In genomic region chr7:30281522-30281921, GRCm38 (mm10) we compare ENCODE assay signal across 9 mouse cellular contexts. TPM values are rescaled to one million over a fixed set of nuclear protein-coding genes. Genes with fewer than 3 reads are reported as not detected.
DNase-seq lines count a peak whose midpoint lies in the region; ATAC-seq and TF ChIP-seq lines count a peak whose summit lies in the region.
"Had no signal": no experiment of that assay in that cellular context is flagged by ENCODE, and none has a peak within 500 bp of the region (broad histone marks: within the 10 kb centered on the region; RNA-seq: fewer than 3 reads in every experiment).

No protein-coding gene starts in this region.

- no peaks in the 10 kb centered on the region for H3K27me3 ChIP-seq in heart, embryonic 12.5 days (replicated peaks)
- no peaks in the 10 kb centered on the region for H3K27me3 ChIP-seq in lung, embryonic 14.5 days (ENCODE audit: insufficient read depth, low read length)
- H3K27me3 ChIP-seq in forebrain, embryonic 15.5 days, result no peaks in the 10 kb centered on the region
- no peaks in the 10 kb centered on the region for H3K27me3 ChIP-seq in myocyte (ENCODE audit: control insufficient read depth, insufficient read depth, insufficient read length)

- H3K4me2 ChIP-seq in heart, embryonic 12.5 days, result 0 out of 2 replicates have a peak overlapping the region, but pooled peaks have one; percentile 84
- H3K4me2 ChIP-seq in lung, embryonic 14.5 days, result peak overlapping the region; percentile 94
- peak overlapping the region; percentile 81; the same call in 1 of the 2 replicates for H3K4me2 ChIP-seq in forebrain, embryonic 15.5 days (replicated peaks)
- H3K4me2 ChIP-seq in myocyte (ENCODE audit: low read depth), result peak overlapping the region; percentile 91

- no peak overlapping the region for H3ac ChIP-seq in myocyte (ENCODE audit: control insufficient read depth, insufficient read length)

- no peak overlapping the region for H3K27ac ChIP-seq in heart, embryonic 12.5 days (ENCODE audit: poor library complexity, severe bottlenecking)
- H3K27ac ChIP-seq in lung, embryonic 14.5 days (ENCODE audit: low read depth), result peak overlapping the region; percentile 99; the same call in 1 of the 2 replicates
- no peak overlapping the region; the same call in 1 of the 2 replicates for H3K27ac ChIP-seq in forebrain, embryonic 15.5 days (replicated peaks)

- no peaks in the 10 kb centered on the region for H3K9me3 ChIP-seq in heart, embryonic 12.5 days (replicated peaks)
- no peaks in the 10 kb centered on the region for H3K9me3 ChIP-seq in lung, embryonic 14.5 days (ENCODE audit: low read depth, low read length)
- H3K9me3 ChIP-seq in forebrain, embryonic 15.5 days, result no peaks in the 10 kb centered on the region

- TF ChIP-seq CTCF in lung, embryonic 14.5 days (IDR thresholded peaks at IDR 0.05; ENCODE audit: low read depth), result no peak

- 72% methylated on average over 4 of the region's 4 CpGs for WGBS in heart, embryonic 12.5 days
- WGBS in lung, embryonic 14.5 days, result 48% methylated on average over 4 of the region's 4 CpGs
- WGBS in forebrain, embryonic 15.5 days, result 77% methylated on average over 4 of the region's 4 CpGs

- H3K4me3 ChIP-seq in heart, embryonic 12.5 days, result no peak overlapping the region
- no peak overlapping the region; the same call in 1 of the 2 replicates for H3K4me3 ChIP-seq in lung, embryonic 14.5 days (ENCODE audit: low read depth, low read length)
- H3K4me3 ChIP-seq in forebrain, embryonic 15.5 days, result peak overlapping the region; percentile 71; the same call in 1 of the 2 replicates
- H3K4me3 ChIP-seq in myocyte, result peak overlapping the region; percentile 36

- DNase-seq in heart, postnatal 36 days, result no peak
- DNase-seq in lung, embryonic 14.5 days, result no peak
- DNase-seq in lung, postnatal 4 days, result no peak
- no peak for DNase-seq in embryo, embryonic 11 days

- H3K79me2 ChIP-seq in myocyte (ENCODE audit: control insufficient read depth, insufficient read depth), result no peaks in the 10 kb centered on the region

- TF ChIP-seq POLR2A in myocyte (IDR thresholded peaks at IDR 0.05; ENCODE audit: insufficient read length, low read depth), result no peak

- peaks cover 10% of the 10 kb centered on the region for H3K4me1 ChIP-seq in heart, embryonic 12.5 days (replicated peaks)
- H3K4me1 ChIP-seq in lung, embryonic 14.5 days (ENCODE audit: insufficient read depth), result peaks cover 4% of the 10 kb centered on the region; the same call in 1 of the 2 replicates
- H3K4me1 ChIP-seq in forebrain, embryonic 15.5 days, result peaks cover 18% of the 10 kb centered on the region

- intact Hi-C loops in heart, postnatal 36 days (cut with DNase I), result loop anchor here (5.0 kb wide), 1 partner anchor 114 kb away; the partner anchor contains the start of gene Zfp146

- ATAC-seq in heart, embryonic 12.5 days (ENCODE audit: insufficient number of reproducible peaks, low FRiP score), result no peak
- no peak for ATAC-seq in lung, embryonic 14.5 days (ENCODE audit: insufficient read depth)
- no peak for ATAC-seq in forebrain, embryonic 15.5 days (replicated peaks)

- no peak overlapping the region for H3K9ac ChIP-seq in heart, embryonic 12.5 days
- no peak overlapping the region for H3K9ac ChIP-seq in lung, embryonic 14.5 days
- H3K9ac ChIP-seq in forebrain, embryonic 15.5 days (replicated peaks), result no peak overlapping the region

- H3K36me3 ChIP-seq in heart, embryonic 12.5 days, result no peaks in the 10 kb centered on the region
- no peaks in the 10 kb centered on the region for H3K36me3 ChIP-seq in lung, embryonic 14.5 days (ENCODE audit: insufficient read depth)
- no peaks in the 10 kb centered on the region for H3K36me3 ChIP-seq in forebrain, embryonic 15.5 days
- H3K36me3 ChIP-seq in myocyte (ENCODE audit: control insufficient read depth, insufficient read depth), result no peaks in the 10 kb centered on the region

TF ChIP-seq in myocyte, 11 proteins besides CTCF, POLR2A, EP300 and RAD21:
- TF ChIP-seq MAX (IDR thresholded peaks at IDR 0.05; ENCODE audit: low read depth) (no peak), TCF3 (IDR thresholded peaks at IDR 0.05; ENCODE audit: insufficient read length, low read depth) (no peak), USF1 (IDR thresholded peaks at IDR 0.05; ENCODE audit: low read depth) (no peak), MYOD1 (IDR thresholded peaks at IDR 0.05; ENCODE audit: control insufficient read depth in 1 of 3, insufficient read length in 2 of 3, low read depth in 2 of 3) (no peak), TCF12 (IDR thresholded peaks at IDR 0.05; ENCODE audit: insufficient read depth, poor library complexity, severe bottlenecking) (no peak), POLR2AphosphoS2 (IDR thresholded peaks at IDR 0.05; ENCODE audit: insufficient read length, low read depth) (no peak), CEBPB (IDR thresholded peaks at IDR 0.05; ENCODE audit: insufficient read depth, poor library complexity, severe bottlenecking) (no peak), REST (IDR thresholded peaks at IDR 0.05; ENCODE audit: insufficient read depth, insufficient read length) (no peak), MYOG (IDR thresholded peaks at IDR 0.05; ENCODE audit: control insufficient read depth in 1 of 3, insufficient read depth in 1 of 3, insufficient read length in 2 of 3, low read depth in 2 of 3) (no peak), E2F4 (IDR thresholded peaks at IDR 0.05; ENCODE audit: insufficient read depth) (no peak), SRF (IDR thresholded peaks at IDR 0.05; ENCODE audit: control insufficient read depth, insufficient read length, low read depth) (no peak)

RNA-seq across cellular contexts. Expression of gene Wdr62, which starts 1.3 kb away (rescaled TPM):
- 9.3 and 9.9 TPM in 2 replicates for polyA plus RNA-seq in heart, embryonic 12.5 days (2016; fragmentation: Nextera tagmentation; extraction: Ambion mirVana)
- total RNA-seq in heart, postnatal 36 days (2021), result 1 to 10 TPM; 1.5 to 1.9 TPM
- polyA plus RNA-seq in lung, embryonic 14.5 days (2014; fragmentation: Nextera tagmentation; extraction: Ambion mirVana), result 16.3 and 17.1 TPM in 2 replicates
- 7.3 and 8.8 TPM in 2 replicates for polyA plus RNA-seq in forebrain, embryonic 15.5 days (2015; fragmentation: Nextera tagmentation; extraction: Ambion mirVana)
- polyA plus RNA-seq in myocyte (2012; fragmentation: generic; extraction: Trizol), result 5.0 TPM

RNA-seq across cellular contexts. Expression of gene Thap8, which starts 1.6 kb away (rescaled TPM):
- polyA plus RNA-seq in heart, embryonic 12.5 days (2016; fragmentation: Nextera tagmentation; extraction: Ambion mirVana), result 0.27 and 0.32 TPM in 2 replicates
- total RNA-seq in heart, postnatal 36 days (2021), result under 1 TPM; 0.22 to 0.35 TPM
- 0.26 and 0.30 TPM in 2 replicates for polyA plus RNA-seq in lung, embryonic 14.5 days (2014; fragmentation: Nextera tagmentation; extraction: Ambion mirVana)
- 0.66 and 1.1 TPM in 2 replicates for polyA plus RNA-seq in forebrain, embryonic 15.5 days (2015; fragmentation: Nextera tagmentation; extraction: Ambion mirVana)
- polyA plus RNA-seq in myocyte (2012; fragmentation: generic; extraction: Trizol), result 0.02 TPM
- total RNA-seq: common myeloid progenitor, adult 5-6 weeks; gastrocnemius, adult 18-20 months had no signal

RNA-seq across cellular contexts. Expression of gene Clip3, which starts 10.0 kb away (rescaled TPM):
- polyA plus RNA-seq in heart, embryonic 12.5 days (2016; fragmentation: Nextera tagmentation; extraction: Ambion mirVana), result 17.2 and 20.2 TPM in 2 replicates
- total RNA-seq in heart, postnatal 36 days (2021), result 10 to 100 TPM in 1 of 2 experiments, 1 to 10 TPM in 1; 6.0 to 11.4 TPM
- 31.1 and 41.9 TPM in 2 replicates for polyA plus RNA-seq in lung, embryonic 14.5 days (2014; fragmentation: Nextera tagmentation; extraction: Ambion mirVana)
- polyA plus RNA-seq in forebrain, embryonic 15.5 days (2015; fragmentation: Nextera tagmentation; extraction: Ambion mirVana), result 117 and 120 TPM in 2 replicates
- 19.4 TPM for polyA plus RNA-seq in myocyte (2012; fragmentation: generic; extraction: Trizol)
- total RNA-seq: common myeloid progenitor, adult 5-6 weeks had no signal

RNA-seq across cellular contexts. Expression of gene Alkbh6, which starts 27.0 kb away (rescaled TPM):
- 56.8 and 59.0 TPM in 2 replicates for polyA plus RNA-seq in heart, embryonic 12.5 days (2016; fragmentation: Nextera tagmentation; extraction: Ambion mirVana)
- 10 to 100 TPM; 22.0 to 23.0 TPM for total RNA-seq in heart, postnatal 36 days (2021)
- 72.1 and 73.1 TPM in 2 replicates for polyA plus RNA-seq in lung, embryonic 14.5 days (2014; fragmentation: Nextera tagmentation; extraction: Ambion mirVana)
- polyA plus RNA-seq in forebrain, embryonic 15.5 days (2015; fragmentation: Nextera tagmentation; extraction: Ambion mirVana), result 99.6 and 102 TPM in 2 replicates
- 33.9 TPM for polyA plus RNA-seq in myocyte (2012; fragmentation: generic; extraction: Trizol)

RNA-seq across cellular contexts. Expression of gene Syne4, which starts 33.1 kb away (rescaled TPM):
- polyA plus RNA-seq in heart, embryonic 12.5 days (2016; fragmentation: Nextera tagmentation; extraction: Ambion mirVana), result 18.4 and 19.5 TPM in 2 replicates
- total RNA-seq in heart, postnatal 36 days (2021), result 1 to 10 TPM in 1 of 2 experiments, under 1 TPM in 1; 0.81 to 1.3 TPM
- 21.9 and 23.2 TPM in 2 replicates for polyA plus RNA-seq in lung, embryonic 14.5 days (2014; fragmentation: Nextera tagmentation; extraction: Ambion mirVana)
- polyA plus RNA-seq in forebrain, embryonic 15.5 days (2015; fragmentation: Nextera tagmentation; extraction: Ambion mirVana), result 7.3 and 9.0 TPM in 2 replicates
- 1.2 TPM for polyA plus RNA-seq in myocyte (2012; fragmentation: generic; extraction: Trizol)
- total RNA-seq: common myeloid progenitor, adult 5-6 weeks had no signal

Comparison
In these comparisons a context has a peak if more than half of its experiments do, and no peak if none do; other contexts are left out.
1. H3K4me3 ChIP-seq: peak in forebrain, embryonic 15.5 days (single experiment) and myocyte (single experiment); none in heart, embryonic 12.5 days (single experiment) and lung, embryonic 14.5 days (single experiment).
2. Peak in every context shown above with its lines, with median percentiles within 50 percentile points of each other: H3K4me2 ChIP-seq.